Comparison of ENCODE assay signal across 19 mouse cellular contexts in genomic region chr5:64489656-64490444, GRCm38 (mm10).
A peak's percentile ranks its signal among the peaks of the same experiment; 100 is the strongest.
DNase-seq lines count a peak whose midpoint lies in the region; ATAC-seq lines count a peak whose summit lies in the region.
"Had no signal": no experiment of that assay in that cellular context is flagged by ENCODE, and none has a peak within 500 bp of the region (broad histone marks: within the 10 kb centered on the region; RNA-seq: fewer than 3 reads in every experiment).

No protein-coding gene starts in this region.

- no peaks in the 10 kb centered on the region for H3K27me3 ChIP-seq in neural tube, embryonic 12.5 days (replicated peaks)
- H3K27me3 ChIP-seq in forebrain, embryonic 11.5 days (ENCODE audit: control insufficient read depth, insufficient read depth, low read length): no peaks in the 10 kb centered on the region
- H3K27me3 ChIP-seq in hindbrain, embryonic 14.5 days (ENCODE audit: control insufficient read depth, insufficient read depth, low read length): no peaks in the 10 kb centered on the region
- H3K27me3 ChIP-seq in neural tube, embryonic 13.5 days: no peaks in the 10 kb centered on the region
- H3K27me3 ChIP-seq: embryonic facial prominence, embryonic 13.5 days had no signal

- no peak overlapping the region for H3K4me2 ChIP-seq in neural tube, embryonic 12.5 days (replicated peaks)
- H3K4me2 ChIP-seq in forebrain, embryonic 11.5 days (ENCODE audit: low read depth, low read length, severe bottlenecking): no peak overlapping the region
- H3K4me2 ChIP-seq in hindbrain, embryonic 14.5 days (replicated peaks): no peak overlapping the region
- H3K4me2 ChIP-seq in neural tube, embryonic 13.5 days: no peak overlapping the region
- H3K4me2 ChIP-seq: embryonic facial prominence, embryonic 13.5 days had no signal

- peaks cover 10% of the 10 kb centered on the region; the same call in 1 of the 2 replicates for H3K4me1 ChIP-seq in neural tube, embryonic 12.5 days
- peaks cover 5% of the 10 kb centered on the region for H3K4me1 ChIP-seq in forebrain, embryonic 11.5 days (replicated peaks; ENCODE audit: control insufficient read depth, insufficient read depth, low read length)
- H3K4me1 ChIP-seq in hindbrain, embryonic 14.5 days (replicated peaks; ENCODE audit: control insufficient read depth, insufficient read depth, low read length): 0 out of 2 replicates have a peak, but pooled peaks cover 11% of the 10 kb centered on the region
- H3K4me1 ChIP-seq in neural tube, embryonic 13.5 days (replicated peaks): peaks cover 12% of the 10 kb centered on the region

- no peak for DNase-seq in neural tube, embryonic 10.5 days (ENCODE audit: extremely low spot score, low spot score)
- no peak for DNase-seq in forebrain, embryonic 11.5 days (ENCODE audit: low spot score)
- peak; percentile 24 for DNase-seq in hindbrain, embryonic 14.5 days (ENCODE audit: low spot score)
- DNase-seq in cerebellum, postnatal 25 days: no peak
- DNase-seq in urinary bladder, postnatal 10 days (ENCODE audit: low spot score): no peak
- DNase-seq in frontal cortex, adult 2 months (ENCODE audit: extremely low spot score in 1 of 2, low spot score in 1 of 2): no peak
- DNase-seq: cerebellum, adult 2 months; gastrocnemius, postnatal 25 days; heart, postnatal 36 days; kidney, adult 18-20 months; kidney, postnatal 25 days; lung, postnatal 36 days had no signal

- no peak overlapping the region for H3K27ac ChIP-seq in neural tube, embryonic 12.5 days
- H3K27ac ChIP-seq in forebrain, embryonic 11.5 days (ENCODE audit: low read depth, low read length): peak overlapping the region; percentile 55
- H3K27ac ChIP-seq in hindbrain, embryonic 14.5 days: no peak overlapping the region
- H3K27ac ChIP-seq in neural tube, embryonic 13.5 days (replicated peaks): no peak overlapping the region
- H3K27ac ChIP-seq: embryonic facial prominence, embryonic 13.5 days; heart, embryonic 10.5 days; limb, embryonic 10.5 days; liver, embryonic 14.5 days had no signal

- ATAC-seq in neural tube, embryonic 12.5 days (ENCODE audit: low FRiP score, low read depth): peak; percentile 58; the same call in 1 of the 2 replicates
- peak; percentile 77; the same call in 1 of the 2 replicates for ATAC-seq in forebrain, embryonic 11.5 days (replicated peaks; ENCODE audit: low FRiP score)
- ATAC-seq in hindbrain, embryonic 14.5 days (ENCODE audit: low FRiP score): no peak; the same call in 1 of the 2 replicates
- ATAC-seq in neural tube, embryonic 13.5 days (ENCODE audit: low read depth): peak; percentile 71; the same call in 1 of the 2 replicates

- H3K36me3 ChIP-seq in neural tube, embryonic 12.5 days: no peaks in the 10 kb centered on the region
- H3K36me3 ChIP-seq in forebrain, embryonic 11.5 days (ENCODE audit: control insufficient read depth, insufficient read depth, low read length): no peaks in the 10 kb centered on the region
- no peaks in the 10 kb centered on the region for H3K36me3 ChIP-seq in hindbrain, embryonic 14.5 days (replicated peaks; ENCODE audit: control insufficient read depth, insufficient read depth)
- no peaks in the 10 kb centered on the region for H3K36me3 ChIP-seq in neural tube, embryonic 13.5 days
- H3K36me3 ChIP-seq: embryonic facial prominence, embryonic 13.5 days; G1E; heart, embryonic 10.5 days; limb, embryonic 10.5 days had no signal

- H3K4me3 ChIP-seq in neural tube, embryonic 12.5 days: no peak overlapping the region
- H3K4me3 ChIP-seq in forebrain, embryonic 11.5 days (ENCODE audit: low read depth, low read length): no peak overlapping the region
- no peak overlapping the region for H3K4me3 ChIP-seq in hindbrain, embryonic 14.5 days (replicated peaks; ENCODE audit: low read length)
- H3K4me3 ChIP-seq in neural tube, embryonic 13.5 days: no peak overlapping the region
- H3K4me3 ChIP-seq: embryonic facial prominence, embryonic 13.5 days; heart, embryonic 10.5 days; limb, embryonic 10.5 days had no signal

- no peaks in the 10 kb centered on the region for H3K9me3 ChIP-seq in neural tube, embryonic 12.5 days
- no peaks in the 10 kb centered on the region; the same call in 1 of the 2 replicates for H3K9me3 ChIP-seq in forebrain, embryonic 11.5 days (ENCODE audit: control insufficient read depth, low read length)
- no peaks in the 10 kb centered on the region for H3K9me3 ChIP-seq in hindbrain, embryonic 14.5 days (ENCODE audit: control insufficient read depth, low read length)
- no peaks in the 10 kb centered on the region for H3K9me3 ChIP-seq in neural tube, embryonic 13.5 days
- H3K9me3 ChIP-seq: embryonic facial prominence, embryonic 13.5 days; G1E; heart, embryonic 10.5 days; limb, embryonic 10.5 days had no signal

- H3K9ac ChIP-seq in neural tube, embryonic 12.5 days: no peak overlapping the region
- no peak overlapping the region for H3K9ac ChIP-seq in forebrain, embryonic 11.5 days (ENCODE audit: low read length)
- no peak overlapping the region for H3K9ac ChIP-seq in hindbrain, embryonic 14.5 days
- H3K9ac ChIP-seq in neural tube, embryonic 13.5 days: no peak overlapping the region
- H3K9ac ChIP-seq: embryonic facial prominence, embryonic 13.5 days; liver, embryonic 14.5 days had no signal

- WGBS in neural tube, embryonic 12.5 days: 57% methylated on average over 4 of the region's 4 CpGs
- 26% methylated on average over 4 of the region's 4 CpGs for WGBS in forebrain, embryonic 11.5 days
- 38% methylated on average over 4 of the region's 4 CpGs for WGBS in hindbrain, embryonic 14.5 days
- 48% methylated on average over 4 of the region's 4 CpGs for WGBS in neural tube, embryonic 13.5 days
